ENCODE assay signal across 13 mouse cellular contexts in genomic region chr1:138175494-138175893, GRCm38 (mm10). TPM values are rescaled to one million over a fixed set of nuclear protein-coding genes. Genes with fewer than 3 reads are reported as not detected.
DNase-seq lines count a peak whose midpoint lies in the region; ATAC-seq and TF ChIP-seq lines count a peak whose summit lies in the region.
"Had no signal": no experiment of that assay in that cellular context is flagged by ENCODE, and none has a peak within 500 bp of the region (broad histone marks: within the 10 kb centered on the region; RNA-seq: fewer than 3 reads in every experiment).

TSS of gene Ptprc (minus strand) at chr1:138175708.

- intact Hi-C loops in heart, postnatal 10 days (cut with DNase I): no loop called here

- ATAC-seq in common myeloid progenitor, adult 5-6 weeks (replicated peaks; ENCODE audit: low read depth, poor library complexity, severe bottlenecking): peak; percentile 56
- peak; percentile 47 for ATAC-seq in megakaryocyte, adult 5-6 weeks (ENCODE audit: poor library complexity, severe bottlenecking)
- ATAC-seq: forebrain, embryonic 15.5 days had no signal

- no peaks in the 10 kb centered on the region for H3K4me1 ChIP-seq in lung, adult 2 months (ENCODE audit: control insufficient read depth, insufficient read depth, low read length)
- H3K4me1 ChIP-seq: embryonic facial prominence, embryonic 12.5 days; forebrain, embryonic 15.5 days had no signal

- DNase-seq in lung, adult 2 months: no peak
- DNase-seq in lung, postnatal 25 days (ENCODE audit: low spot score): no peak
- DNase-seq in CD4-positive, CD25-positive, alpha-beta regulatory T cell, adult 2 months (ENCODE audit: low read depth, low spot score): peak; percentile 60
- no peak for DNase-seq in adrenal gland, adult 2 months
- DNase-seq in heart, postnatal 10 days: no peak
- DNase-seq in adipocyte (ENCODE audit: low spot score): no peak
- DNase-seq: kidney, adult 18-20 months; midbrain, embryonic 14.5 days; thymus, postnatal 25 days had no signal

- TF ChIP-seq CTCF in lung, adult 2 months (IDR thresholded peaks at IDR 0.05; ENCODE audit: insufficient read depth, low read length): no peak

- TF ChIP-seq POLR2A in lung, adult 2 months (IDR thresholded peaks at IDR 0.05; ENCODE audit: borderline replicate concordance, extremely low read depth, low read depth, low read length): no peak

- peak within 1 kb of the TSS; percentile 57 for H3K4me3 ChIP-seq in lung, adult 2 months (replicated peaks; ENCODE audit: extremely low read depth, low read depth, low read length)
- H3K4me3 ChIP-seq: embryonic facial prominence, embryonic 12.5 days; forebrain, embryonic 15.5 days had no signal

- 54% methylated on average over 4 of the region's 4 CpGs for WGBS in lung, adult 2 months

RNA-seq across cellular contexts. Expression of gene Ptprc, which starts in this region (rescaled TPM):
- 37.0 and 38.1 TPM in 2 replicates for polyA plus RNA-seq in lung, adult 2 months (2012; rRNA removed)
- total RNA-seq in common myeloid progenitor, adult 5-6 weeks (2017): 219 and 223 TPM in 2 replicates
- 547 TPM in 2 replicates for total RNA-seq in megakaryocyte, adult 5-6 weeks (2015)
- total RNA-seq in megakaryocyte, adult 5-6 weeks (2017): 704 and 786 TPM in 2 replicates
- total RNA-seq in adrenal gland, adult 2 months (2021): 1 to 10 TPM; 6.2 to 8.9 TPM
- 4.6 and 6.2 TPM in 2 replicates for polyA plus RNA-seq in adrenal gland, adult 2 months (2012; rRNA removed)
- total RNA-seq in heart, postnatal 10 days (2021): 1 to 10 TPM; 4.5 to 5.5 TPM

Comparison
In these comparisons a context has a peak if more than half of its experiments do, and no peak if none do; other contexts are left out.
1. RNA of gene Ptprc (total RNA-seq): 547 to 786 TPM in megakaryocyte, adult 5-6 weeks and 219 to 223 TPM in common myeloid progenitor, adult 5-6 weeks; 6.2 to 8.9 TPM in adrenal gland, adult 2 months and 4.5 to 5.5 TPM in heart, postnatal 10 days; every median in the first group is over 10 times any median in the second.